Mouse (Mus musculus) limb, embryonic 13.5 days (tissue): Measurements from ENCODE around the gene Ccdc27. TPM values are rescaled to one million over a fixed set of nuclear protein-coding genes. Genes with fewer than 3 reads are reported as not detected.

Experiments
- ATAC-seq: fragments of 200-750 bp; cut with Nextera tagmentation; 2 replicates; pipeline ENCODE4 v1.8.0; 2017; ENCODE audit warnings: low read depth, moderate number of reproducible peaks, moderate TSS enrichment; ENCODE audit not compliant: low FRiP score
- H3K27ac ChIP-seq: fragments of 300-500 bp; sonication (generic); 2 replicates; pipeline ENCODE4 v1.5.1; 2015; ENCODE audit warnings: inconsistent platforms, mild to moderate bottlenecking, moderate library complexity
- H3K27me3 ChIP-seq: fragments of 300-500 bp; sonication (generic); 2 replicates; pipeline ENCODE4 v1.6.1; 2015; ENCODE audit warnings: mild to moderate bottlenecking, inconsistent platforms
- H3K36me3 ChIP-seq: fragments of 300-500 bp; sonication (generic); 2 replicates; pipeline ENCODE4 v1.6.1; 2015; ENCODE audit warnings: inconsistent platforms, mild to moderate bottlenecking, moderate library complexity
- H3K4me1 ChIP-seq: fragments of 300-500 bp; sonication (generic); 2 replicates; pipeline ENCODE4 v1.6.1; 2015; ENCODE audit warnings: inconsistent platforms
- H3K4me2 ChIP-seq: fragments of 300-500 bp; sonication (generic); replicated peaks from 2 replicates; pipeline ENCODE4 v1.6.1; 2015; ENCODE audit warnings: inconsistent platforms, mild to moderate bottlenecking, moderate library complexity
- H3K4me3 ChIP-seq: fragments of 300-500 bp; sonication (generic); 2 replicates; pipeline ENCODE4 v1.5.1; 2015; ENCODE audit warnings: moderate library complexity, mild to moderate bottlenecking, inconsistent platforms
- H3K9ac ChIP-seq: fragments of 300-500 bp; sonication (generic); 2 replicates; pipeline ENCODE4 v1.6.1; 2015; ENCODE audit warnings: mild to moderate bottlenecking, inconsistent platforms
- H3K9me3 ChIP-seq: fragments of 300-500 bp; sonication (generic); 2 replicates; pipeline ENCODE4 v1.6.1; 2016; ENCODE audit warnings: inconsistent platforms
- WGBS: fragments of 180-500 bp; shearing (Covaris S2); methylation state at CpG from one replicate; pipeline ENCODE4 v1.1.7; 2015; 5-methylcytosine and 5-hydroxymethylcytosine counted together
- polyA plus RNA-seq: library from polyadenylated mRNA; unstranded; fragments of >200 nt; fragmentation: Nextera tagmentation; extraction: Ambion mirVana; gene quantifications from 2 replicates; pipeline ENCODE4 v1.2.1, GENCODE M21; 2015

Gene Ccdc27
- polyA plus RNA-seq, 1 experiment from 2014 or later, result not detected

GRCm38 (mm10) chr4:154024729-154025521 is 17.6 kb downstream of the Ccdc27 start:
- WGBS, result 32% methylated on average over 17 of the region's 17 CpGs
- Histone ChIP-seq H3K4me1 (peaks cover 15% of the 10 kb centered on the region), H3K27me3 (peaks cover 52% of the 10 kb centered on the region), H3K36me3 (peaks cover 24% of the 10 kb centered on the region), H3K4me3 (peak overlapping the region; percentile 40), H3K27ac (no peak overlapping the region; the same call in 1 of the 2 replicates), H3K4me2 (peak overlapping the region; percentile 73), H3K9ac (peak overlapping the region; percentile 62; the same call in 1 of the 2 replicates), H3K9me3 (no peaks in the 10 kb centered on the region)
- no peak for ATAC-seq

- peak overlapping the region; percentile 73; the same call in 1 of the 2 replicates for H3K4me2 ChIP-seq
- H3K4me3 ChIP-seq, result no peak overlapping the region
- H3K4me1 ChIP-seq, result peaks cover 15% of the 10 kb centered on the region
- peaks cover 33% of the 10 kb centered on the region for H3K36me3 ChIP-seq
- H3K27ac ChIP-seq, result no peak overlapping the region
- no peaks in the 10 kb centered on the region for H3K9me3 ChIP-seq
- ATAC-seq, result no peak; the same call in 1 of the 2 replicates
- 16% methylated on average over 8 of the region's 8 CpGs for WGBS
- no peak overlapping the region for H3K9ac ChIP-seq
- peaks cover 52% of the 10 kb centered on the region for H3K27me3 ChIP-seq
Observed at GRCm38 (mm10) chr4:154023754-154024601, 18.5 kb downstream of the Ccdc27 start.

- H3K4me3 ChIP-seq, result no peak overlapping the region
- H3K27me3 ChIP-seq, result peaks cover 50% of the 10 kb centered on the region
- H3K4me1 ChIP-seq, result peaks cover 15% of the 10 kb centered on the region
- WGBS, result 38% methylated on average over 4 of the region's 4 CpGs
- no peak overlapping the region for H3K4me2 ChIP-seq
- peaks cover 44% of the 10 kb centered on the region for H3K36me3 ChIP-seq
- H3K27ac ChIP-seq, result no peak overlapping the region
- H3K9ac ChIP-seq, result no peak overlapping the region
- no peaks in the 10 kb centered on the region for H3K9me3 ChIP-seq
- no peak for ATAC-seq
Observed at GRCm38 (mm10) chr4:154022844-154023243, 19.6 kb downstream of the Ccdc27 start.

- Histone ChIP-seq H3K27ac (no peak overlapping the region), H3K27me3 (peaks cover 45% of the 10 kb centered on the region), H3K4me2 (no peak overlapping the region), H3K4me3 (no peak overlapping the region), H3K9me3 (no peaks in the 10 kb centered on the region), H3K36me3 (peaks cover 48% of the 10 kb centered on the region), H3K9ac (no peak overlapping the region), H3K4me1 (peaks cover 15% of the 10 kb centered on the region)
- WGBS, result 87% methylated on average over 4 of the region's 4 CpGs
- no peak for ATAC-seq
Observed at GRCm38 (mm10) chr4:154022407-154022806, 20.1 kb downstream of the Ccdc27 start.

- Histone ChIP-seq H3K9me3 (no peaks in the 10 kb centered on the region), H3K4me2 (no peak overlapping the region), H3K4me3 (no peak overlapping the region), H3K4me1 (peaks cover 14% of the 10 kb centered on the region), H3K9ac (no peak overlapping the region), H3K27ac (no peak overlapping the region), H3K36me3 (peaks cover 57% of the 10 kb centered on the region), H3K27me3 (peaks cover 35% of the 10 kb centered on the region)
- WGBS, result 83% methylated on average over 9 of the region's 9 CpGs
- ATAC-seq, result no peak
Observed at GRCm38 (mm10) chr4:154021432-154021831, 21.0 kb downstream of the Ccdc27 start.

- peaks cover 76% of the 10 kb centered on the region for H3K36me3 ChIP-seq
- H3K4me2 ChIP-seq, result no peak overlapping the region
- no peak overlapping the region for H3K9ac ChIP-seq
- WGBS, result 78% methylated on average over 7 of the region's 7 CpGs
- no peaks in the 10 kb centered on the region for H3K9me3 ChIP-seq
- no peak for ATAC-seq
- H3K4me3 ChIP-seq, result no peak overlapping the region
- peaks cover 17% of the 10 kb centered on the region for H3K27me3 ChIP-seq
- no peaks in the 10 kb centered on the region for H3K4me1 ChIP-seq
- H3K27ac ChIP-seq, result no peak overlapping the region
Observed at GRCm38 (mm10) chr4:154019571-154019970, 22.9 kb downstream of the Ccdc27 start.

GRCm38 (mm10) chr4:154015476-154015875 is 27.0 kb downstream of the Ccdc27 start:
- WGBS, result 90% methylated on average over 11 of the region's 11 CpGs
- ATAC-seq, result no peak
- Histone ChIP-seq H3K9ac (no peak overlapping the region), H3K4me3 (no peak overlapping the region), H3K4me1 (peaks cover 25% of the 10 kb centered on the region), H3K36me3 (peaks cover 69% of the 10 kb centered on the region), H3K4me2 (no peak overlapping the region), H3K27ac (no peak overlapping the region), H3K27me3 (no peaks in the 10 kb centered on the region), H3K9me3 (no peaks in the 10 kb centered on the region)

GRCm38 (mm10) chr4:154012132-154012882 is 30.2 kb downstream of the Ccdc27 start:
- Histone ChIP-seq H3K4me2 (peak overlapping the region; percentile 99), H3K4me3 (peak overlapping the region; percentile 100), H3K27ac (peak overlapping the region; percentile 52; the same call in 1 of the 2 replicates), H3K9ac (peak overlapping the region; percentile 98), H3K27me3 (no peaks in the 10 kb centered on the region), H3K4me1 (peaks cover 25% of the 10 kb centered on the region), H3K9me3 (no peaks in the 10 kb centered on the region), H3K36me3 (peaks cover 40% of the 10 kb centered on the region)
- no peak for ATAC-seq
- 1% methylated on average over 55 of the region's 55 CpGs for WGBS

- Histone ChIP-seq H3K36me3 (peaks cover 40% of the 10 kb centered on the region), H3K27ac (peak within 1 kb of the TSS; percentile 52; the same call in 1 of the 2 replicates), H3K4me3 (peak within 1 kb of the TSS; percentile 100), H3K4me1 (peaks cover 25% of the 10 kb centered on the region), H3K9me3 (no peaks in the 10 kb centered on the region), H3K9ac (peak within 1 kb of the TSS; percentile 98), H3K4me2 (peak within 1 kb of the TSS; percentile 99), H3K27me3 (no peaks in the 10 kb centered on the region)
- WGBS, result under 1% methylated on average over 55 of the region's 59 CpGs
- ATAC-seq, result peak; percentile 94
Observed at GRCm38 (mm10) chr4:154011646-154012089, 30.8 kb downstream of the Ccdc27 start, which contains the start of gene Lrrc47. TSS of gene Lrrc47 (plus strand) at chr4:154011731.

- Histone ChIP-seq H3K36me3 (peaks cover 40% of the 10 kb centered on the region), H3K27me3 (no peaks in the 10 kb centered on the region), H3K27ac (no peak overlapping the region), H3K4me2 (peak overlapping the region; percentile 99), H3K9ac (peak overlapping the region; percentile 98), H3K4me1 (peaks cover 25% of the 10 kb centered on the region), H3K9me3 (no peaks in the 10 kb centered on the region), H3K4me3 (peak overlapping the region; percentile 100)
- peak; percentile 25; the same call in 1 of the 2 replicates for ATAC-seq
- WGBS, result 26% methylated on average over 13 of the region's 13 CpGs
Observed at GRCm38 (mm10) chr4:154010907-154011645, 31.4 kb downstream of the Ccdc27 start.

- Histone ChIP-seq H3K27me3 (no peaks in the 10 kb centered on the region), H3K9ac (no peak overlapping the region), H3K4me2 (no peak overlapping the region), H3K9me3 (no peaks in the 10 kb centered on the region), H3K4me3 (no peak overlapping the region), H3K27ac (no peak overlapping the region), H3K36me3 (peaks cover 47% of the 10 kb centered on the region), H3K4me1 (peaks cover 11% of the 10 kb centered on the region)
- ATAC-seq, result no peak
- 79% methylated on average over 4 of the region's 4 CpGs for WGBS
Observed at GRCm38 (mm10) chr4:154007759-154008158, 34.7 kb downstream of the Ccdc27 start.
